Mouse (Mus musculus): Measurements from ENCODE around the gene Srsf4.

Srsf4 gene

DNA sequence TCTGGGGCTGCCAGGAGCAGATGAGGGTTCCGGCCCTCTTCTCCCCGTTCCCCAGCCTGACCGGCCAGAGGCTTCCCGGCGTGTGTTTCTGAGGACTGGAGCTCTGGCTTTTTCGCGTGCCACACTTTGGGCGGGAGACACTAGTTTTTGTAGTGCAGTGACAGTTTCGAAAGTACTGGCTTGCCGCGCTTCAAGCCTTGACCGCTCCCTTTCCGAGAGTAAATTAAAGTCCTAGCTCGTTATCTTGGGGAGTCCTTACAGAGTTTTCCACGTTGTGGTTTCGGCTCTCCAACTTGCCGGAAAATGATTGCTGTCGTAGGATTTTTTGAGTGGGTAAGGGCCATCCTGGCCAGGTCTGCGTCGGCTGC lies 736 bp downstream of the Srsf4 start:
- no peak for DNase-seq

- DNase-seq = no peak
Observed at GRCm38 (mm10) chr4:131874567-131874966, 1.1 kb downstream of the Srsf4 start.

DNA sequence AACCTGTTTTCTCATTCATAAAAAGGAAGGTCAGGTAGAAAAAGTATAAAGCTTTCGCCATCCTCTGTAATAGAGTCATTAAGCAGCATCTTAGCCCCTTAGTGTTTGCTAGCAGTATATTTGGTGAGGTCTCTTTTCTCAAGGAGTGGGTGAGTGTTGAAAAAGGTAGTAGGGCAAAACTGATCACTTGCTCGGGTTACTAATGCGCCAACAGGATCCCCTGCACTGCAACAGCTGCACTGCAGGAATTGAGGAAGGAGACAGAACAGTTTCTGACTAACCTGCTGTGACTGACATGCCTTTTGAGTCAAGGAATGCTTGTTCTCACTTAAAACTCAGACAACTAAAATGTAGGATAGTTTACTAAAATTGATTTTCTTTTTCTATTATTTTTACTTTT lies 1.8 kb downstream of the Srsf4 start:
- DNase-seq = no peak

- peak; percentile 66 for DNase-seq
Observed at GRCm38 (mm10) chr4:131876836-131877235, 3.4 kb downstream of the Srsf4 start.

- DNase-seq = no peak
Observed at GRCm38 (mm10) chr4:131879692-131880091, 6.3 kb downstream of the Srsf4 start.

GRCm38 (mm10) chr4:131881306-131881705 lies 7.9 kb downstream of the Srsf4 start:
- no peak for DNase-seq

DNA sequence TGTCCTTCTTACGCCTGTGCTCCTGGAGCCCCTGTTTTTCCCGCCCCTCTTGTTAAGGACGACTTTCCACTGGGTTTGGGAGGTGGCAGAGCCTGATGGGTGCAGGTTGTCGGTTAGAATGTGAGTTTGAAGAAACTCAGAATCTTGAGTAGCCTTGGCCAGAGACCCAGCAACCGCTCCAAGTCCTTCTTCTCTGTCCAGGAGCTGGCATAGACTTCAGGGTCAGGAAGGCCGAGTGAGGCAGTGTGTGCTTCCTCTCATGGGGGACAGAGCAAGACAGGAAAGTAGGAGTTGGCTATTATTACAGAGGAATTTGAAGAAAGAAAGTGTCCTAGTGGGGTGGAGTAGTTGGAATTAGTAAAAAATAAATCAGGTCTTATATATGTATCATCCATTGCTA lies 10.2 kb downstream of the Srsf4 start:
- DNase-seq = peak; percentile 32

- DNase-seq = no peak
Observed at GRCm38 (mm10) chr4:131885376-131885775, 12.0 kb downstream of the Srsf4 start.

DNA sequence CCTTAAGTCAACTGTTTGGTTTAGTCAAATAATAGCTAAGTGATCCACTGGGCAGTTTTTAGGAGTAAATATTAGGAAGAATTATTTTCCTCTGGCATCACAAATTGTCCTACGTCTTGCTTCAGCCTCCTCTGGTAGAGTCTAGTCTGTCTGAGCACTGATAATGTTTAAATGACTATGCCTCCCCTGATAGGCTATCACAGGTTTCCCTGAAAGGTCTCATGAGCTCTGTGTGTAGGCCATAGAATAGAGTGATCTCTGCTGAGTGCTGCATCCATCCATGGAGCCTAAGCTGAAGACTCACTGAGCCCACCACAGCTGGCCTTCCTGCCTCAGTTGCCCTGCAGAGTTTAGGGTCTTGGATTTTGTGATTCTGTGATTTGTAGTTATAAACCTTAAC lies 15.1 kb downstream of the Srsf4 start:
- no peak for DNase-seq

DNA sequence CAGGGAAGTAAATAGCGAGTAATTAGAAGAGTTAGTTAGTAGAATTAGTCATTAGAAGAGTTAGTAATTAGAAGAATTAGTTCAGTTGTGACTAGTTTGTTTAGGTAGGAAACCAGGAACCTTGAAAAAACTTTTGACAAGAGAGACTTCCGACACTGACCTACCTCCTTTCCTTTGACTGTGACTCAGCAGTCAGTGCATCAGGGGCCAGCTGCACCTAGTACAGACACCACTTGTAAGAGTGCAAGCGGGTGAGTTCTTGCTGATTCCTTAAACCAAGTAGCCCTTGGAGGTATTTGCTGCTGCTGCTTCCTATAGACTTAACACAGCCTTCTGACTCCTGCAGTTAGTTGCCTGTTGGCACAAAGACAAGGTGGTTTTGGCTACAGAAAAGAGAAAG lies 17.3 kb downstream of the Srsf4 start:
- DNase-seq = no peak

DNA sequence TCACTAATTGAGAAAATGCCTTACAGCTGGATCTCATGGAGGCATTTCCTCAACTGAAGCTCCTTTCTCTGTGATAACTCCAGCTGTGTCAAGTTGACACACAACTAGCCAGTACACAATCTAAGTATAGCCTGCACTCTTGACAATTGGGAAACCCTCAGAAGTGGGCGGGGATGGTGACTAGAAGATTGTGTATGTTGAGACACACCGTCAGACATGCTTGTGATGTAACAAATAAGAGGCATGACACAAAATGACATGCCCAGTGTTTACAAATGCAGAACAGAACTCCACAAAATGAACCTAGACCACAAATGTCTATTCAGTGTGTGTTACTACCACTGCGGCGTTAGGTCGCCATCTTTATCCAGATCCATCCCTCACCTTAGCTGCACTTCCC lies 23.7 kb downstream of the Srsf4 start:
- no peak for DNase-seq

- peak; percentile 85 for DNase-seq
Observed at GRCm38 (mm10) chr4:131897787-131898186, 24.4 kb downstream of the Srsf4 start.

GRCm38 (mm10) chr4:131898503-131899179 lies 25.2 kb downstream of the Srsf4 start:
- DNase-seq = no peak

GRCm38 (mm10) chr4:131899180-131899554 lies 25.8 kb downstream of the Srsf4 start:
- no peak for DNase-seq

GRCm38 (mm10) chr4:131901090-131901489 lies 27.7 kb downstream of the Srsf4 start:
- no peak for DNase-seq

- DNase-seq = peak; percentile 70
Observed at GRCm38 (mm10) chr4:131904478-131904877, 31.1 kb downstream of the Srsf4 start.

GRCm38 (mm10) chr4:131906423-131906822 lies 33.0 kb downstream of the Srsf4 start:
- peak; percentile 77 for DNase-seq

- no peak for DNase-seq
Observed at GRCm38 (mm10) chr4:131907912-131908311, 34.5 kb downstream of the Srsf4 start.

DNA sequence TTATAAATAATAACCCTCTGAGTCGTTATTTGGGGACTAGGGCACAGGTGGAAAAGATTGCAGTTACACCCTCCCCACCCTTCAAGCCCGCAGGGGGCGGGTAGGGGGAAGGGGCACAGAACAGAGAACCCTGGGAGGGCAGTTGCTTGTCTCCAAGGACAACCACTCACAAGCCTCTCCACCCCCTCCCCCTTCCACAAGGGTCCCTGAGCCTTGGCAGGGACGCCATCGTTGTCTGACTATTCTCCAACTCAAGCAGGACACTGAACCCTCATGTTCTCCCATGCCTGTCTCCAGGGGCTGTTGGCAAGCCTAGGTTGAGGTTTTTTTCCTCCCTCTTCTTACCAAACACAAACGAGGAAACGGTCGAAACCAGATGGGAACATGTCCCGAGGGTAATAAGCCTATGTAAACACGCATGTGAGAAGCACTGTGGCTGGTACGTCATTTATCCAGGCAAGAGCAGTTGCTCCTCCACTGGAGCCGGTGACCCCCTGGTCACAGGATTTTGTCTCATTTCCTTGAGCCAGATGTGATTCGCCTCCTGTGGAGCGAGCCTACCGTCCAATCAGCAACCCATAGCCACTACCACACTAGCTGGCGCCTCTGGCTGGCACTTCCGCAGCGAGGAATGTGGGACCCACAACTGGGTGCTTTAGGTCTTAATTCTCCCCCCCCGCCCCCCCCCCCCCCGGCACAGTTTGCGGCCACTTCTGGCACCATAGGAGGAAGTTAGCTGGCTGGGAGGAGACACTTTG lies 37.0 kb downstream of the Srsf4 start:
- peak; percentile 62 for DNase-seq

GRCm38 (mm10) chr4:131911521-131911920 lies 38.1 kb downstream of the Srsf4 start:
- DNase-seq = no peak

GRCm38 (mm10) chr4:131913526-131913925 lies 40.1 kb downstream of the Srsf4 start:
- peak; percentile 78 for DNase-seq

DNA sequence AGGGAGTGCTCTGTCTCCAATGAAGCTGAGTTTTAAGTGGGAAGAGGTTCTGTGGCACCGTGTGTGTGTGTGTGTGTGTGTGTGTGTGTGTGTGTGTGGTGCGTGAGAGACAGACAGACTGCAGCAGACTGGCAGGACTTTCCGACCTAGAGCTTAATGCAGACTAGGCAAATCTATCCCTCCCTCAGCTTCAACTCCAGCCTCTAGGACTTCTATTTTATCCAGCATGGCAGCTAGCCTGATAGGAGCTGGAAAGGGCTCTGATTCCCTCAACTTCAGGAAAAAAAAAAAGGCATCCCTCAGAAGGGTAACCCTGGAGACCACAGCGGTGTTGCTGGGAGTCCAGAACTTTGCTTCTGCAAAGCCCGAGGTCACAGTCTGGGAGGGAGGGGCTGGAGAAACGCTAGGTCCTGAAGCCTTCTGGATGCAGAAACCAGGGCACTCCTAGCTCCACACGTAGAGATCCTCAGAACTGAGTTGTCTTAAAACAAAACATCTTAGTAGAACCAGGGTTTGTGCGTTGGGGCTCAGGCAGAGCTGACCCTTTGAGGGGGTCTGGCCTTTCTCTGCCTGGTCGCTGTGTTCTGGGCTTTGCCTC lies 40.7 kb downstream of the Srsf4 start:
- DNase-seq = no peak

DNA sequence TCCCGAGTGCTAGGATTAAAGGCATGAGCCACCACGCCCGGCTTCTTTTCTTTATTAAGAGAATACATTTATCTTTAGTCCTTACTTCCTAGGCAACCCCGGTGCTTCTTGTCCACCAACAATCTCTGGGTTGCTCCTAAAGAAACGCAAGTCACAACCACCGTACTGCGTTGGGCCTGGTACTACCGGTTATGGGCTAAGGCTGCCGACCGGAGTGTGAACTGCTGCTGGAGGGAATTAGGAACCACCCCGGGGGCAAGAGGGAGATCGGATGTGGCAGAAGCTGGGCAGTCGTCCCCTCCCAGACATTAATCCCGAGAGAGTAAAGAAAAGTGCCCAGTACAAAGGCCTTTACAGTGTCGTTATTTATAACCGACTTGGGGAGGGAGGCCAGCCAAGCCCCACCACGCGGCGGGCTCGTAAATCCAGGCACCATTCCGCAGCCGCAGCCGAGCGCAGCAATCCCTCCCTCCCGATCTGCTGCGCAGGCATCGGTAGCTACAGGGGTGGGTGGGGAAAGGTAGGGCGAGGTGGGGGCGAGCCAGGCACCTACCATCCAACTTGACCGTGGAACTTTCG lies 41.6 kb downstream of the Srsf4 start:
- DNase-seq = no peak

DNA sequence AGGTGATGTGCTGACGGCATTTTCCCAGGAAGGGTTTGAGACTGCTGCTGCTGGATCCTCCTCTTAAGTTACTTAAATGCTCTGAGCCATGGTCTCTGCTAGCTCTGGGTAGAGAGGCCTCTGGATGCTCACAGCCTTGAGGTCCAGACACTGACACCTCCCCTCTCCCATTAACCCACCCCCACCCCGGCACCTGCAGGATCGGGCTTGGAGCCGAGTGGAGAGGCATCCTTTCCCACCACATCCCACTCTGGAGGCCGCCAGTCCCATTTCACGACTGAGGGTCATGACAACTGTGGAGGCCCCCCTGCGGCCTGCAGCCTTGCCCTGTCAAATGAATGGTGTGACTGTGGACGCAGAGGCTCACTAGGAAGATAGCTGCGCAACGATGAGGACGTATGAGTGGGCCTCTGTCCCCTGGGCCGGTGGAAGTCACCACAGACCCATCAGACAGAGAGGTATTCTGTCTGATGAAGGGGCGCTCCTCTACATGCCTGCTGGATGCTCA lies 42.5 kb downstream of the Srsf4 start:
- no peak for DNase-seq

Data from lung, postnatal 36 days (tissue).